Mouse (Mus musculus): ENCODE data around the gene Jdp2. TPM values are rescaled to one million over a fixed set of nuclear protein-coding genes. Genes with fewer than 3 reads are reported as not detected.
A peak's percentile ranks its signal among the peaks of the same experiment; 100 is the strongest.

The Jdp2 gene
- total RNA-seq, 2 experiments from 2014 or later, result 81.5 to 95.1 TPM

DNA sequence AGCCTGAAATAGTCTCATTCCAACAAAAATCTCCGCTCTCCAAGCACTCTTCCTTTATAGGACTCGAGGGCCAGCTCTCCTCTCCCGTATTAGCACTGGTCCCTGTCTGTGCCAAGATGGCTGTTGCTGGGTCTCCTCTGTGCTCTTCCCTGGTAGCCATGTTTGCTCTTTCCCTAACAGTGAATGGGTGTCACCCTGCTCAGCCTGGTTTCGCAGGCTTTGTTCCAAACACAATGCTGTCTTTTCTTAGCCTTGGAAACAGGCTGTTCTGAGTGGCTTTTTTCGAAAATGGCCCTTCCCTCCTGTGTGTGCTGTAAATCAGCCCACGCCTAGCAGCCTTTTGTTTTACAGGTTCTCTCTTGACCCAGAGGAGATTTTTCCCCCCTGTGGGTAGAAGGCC, 22.2 kb downstream of the Jdp2 start:
- intact Hi-C loops (cut with DNase I), result no loop called here
- no peak for TF ChIP-seq CTCF (IDR thresholded peaks at IDR 0.05)
- Histone ChIP-seq H3K27ac (peak overlapping the region; percentile 74), H3K4me3 (no peak overlapping the region)
- no peak for DNase-seq (ENCODE audit: extremely low spot score in 1 of 2, low spot score in 2 of 2)

DNA sequence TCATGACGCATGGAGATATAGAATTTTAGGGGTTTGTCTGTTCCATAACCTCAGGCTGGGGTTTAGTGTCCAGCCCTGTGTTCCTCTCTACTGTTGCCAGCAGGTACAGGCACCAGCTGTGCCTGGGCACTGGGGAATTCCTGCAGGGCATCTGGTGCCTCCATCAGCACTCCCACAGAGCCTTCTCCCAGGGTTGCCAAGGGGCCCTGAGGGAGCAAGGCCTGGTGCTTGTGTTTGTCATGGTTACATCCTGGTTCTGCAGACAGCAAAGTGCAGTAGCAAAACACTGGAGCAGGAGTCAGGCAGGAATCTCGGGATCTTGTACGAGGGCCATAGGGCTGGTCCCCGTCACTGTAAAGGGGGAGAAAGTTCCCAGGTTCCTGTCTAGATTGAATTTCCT, 22.8 kb downstream of the Jdp2 start:
- Histone ChIP-seq H3K27ac (peak overlapping the region; percentile 74), H3K4me3 (no peak overlapping the region)
- no peak for DNase-seq (ENCODE audit: extremely low spot score in 1 of 2, low spot score in 2 of 2)
- intact Hi-C loops (cut with DNase I), result no loop called here
- TF ChIP-seq CTCF (IDR thresholded peaks at IDR 0.05), result no peak

DNA sequence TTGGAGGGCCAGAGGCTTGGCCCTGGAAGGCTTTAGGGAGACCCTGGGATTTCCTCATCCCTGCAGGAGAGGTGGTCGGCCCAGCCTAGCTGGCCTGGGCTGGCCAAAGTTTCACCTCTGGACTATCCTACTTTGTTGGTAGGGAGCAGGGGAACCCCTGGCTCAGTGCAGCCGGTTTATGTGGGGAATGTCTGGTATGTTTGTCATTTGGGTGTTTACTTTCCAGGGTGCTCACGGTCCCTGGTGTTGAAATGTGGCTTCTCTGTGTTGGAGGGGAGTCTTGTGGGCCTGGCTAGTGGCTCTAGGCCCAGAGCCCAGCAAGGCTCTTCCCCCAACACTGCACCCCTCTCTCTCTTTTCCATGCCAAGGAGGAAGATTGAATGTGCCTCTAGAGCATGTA, 24.9 kb downstream of the Jdp2 start:
- no peak for DNase-seq (ENCODE audit: extremely low spot score in 1 of 2, low spot score in 2 of 2)
- intact Hi-C loops (cut with DNase I), result no loop called here
- Histone ChIP-seq H3K27ac (no peak overlapping the region), H3K4me3 (no peak overlapping the region)
- no peak for TF ChIP-seq CTCF (IDR thresholded peaks at IDR 0.05)

DNA sequence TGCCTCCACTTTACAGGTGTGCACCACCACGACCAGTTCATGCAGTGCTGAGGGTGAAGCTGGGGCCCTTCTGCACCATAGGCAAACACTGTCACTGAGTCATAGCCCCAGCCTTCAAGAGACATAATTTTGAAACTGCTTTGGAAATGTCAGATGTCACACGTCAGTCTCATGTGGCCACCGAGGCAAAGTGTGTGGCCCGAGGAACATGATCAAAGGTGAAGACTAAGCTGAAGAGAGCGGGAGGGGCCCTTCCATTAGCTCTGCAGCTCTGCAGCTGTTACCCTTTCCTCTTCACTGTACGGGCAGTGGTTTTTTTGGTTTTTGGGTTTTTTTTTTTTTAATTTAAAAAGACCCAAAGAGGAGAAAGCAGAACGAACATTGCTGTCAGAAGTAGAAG, 25.8 kb downstream of the Jdp2 start:
- TF ChIP-seq CTCF (IDR thresholded peaks at IDR 0.05), result no peak
- Histone ChIP-seq H3K27ac (no peak overlapping the region), H3K4me3 (no peak overlapping the region)
- no peak for DNase-seq (ENCODE audit: extremely low spot score in 1 of 2, low spot score in 2 of 2)
- intact Hi-C loops (cut with DNase I), result no loop called here

DNA sequence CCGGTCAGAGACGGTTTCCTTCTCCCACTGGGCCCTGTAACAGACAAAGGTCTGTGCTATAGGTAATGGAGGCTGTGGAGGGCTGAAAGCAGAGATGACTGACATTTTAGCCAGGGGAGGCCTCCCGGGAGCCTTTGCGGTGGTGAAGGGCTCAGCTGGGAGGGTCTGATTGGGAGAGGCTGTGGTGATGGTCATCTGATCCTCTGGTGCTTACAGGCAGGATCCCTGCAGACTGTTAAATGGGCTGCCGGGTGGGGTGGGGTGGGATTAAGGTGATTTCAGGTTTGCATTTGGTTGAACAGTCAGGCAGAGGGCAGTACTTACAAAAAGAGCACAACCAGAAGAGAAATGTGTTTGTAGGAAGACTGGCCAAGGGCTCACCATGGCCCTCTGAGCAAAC, 27.0 kb downstream of the Jdp2 start:
- no peak for DNase-seq (ENCODE audit: extremely low spot score in 1 of 2, low spot score in 2 of 2)
- intact Hi-C loops (cut with DNase I), result no loop called here
- H3K4me3 ChIP-seq, result no peak overlapping the region
- TF ChIP-seq CTCF (IDR thresholded peaks at IDR 0.05), result no peak
- no peak overlapping the region for H3K27ac ChIP-seq

DNA sequence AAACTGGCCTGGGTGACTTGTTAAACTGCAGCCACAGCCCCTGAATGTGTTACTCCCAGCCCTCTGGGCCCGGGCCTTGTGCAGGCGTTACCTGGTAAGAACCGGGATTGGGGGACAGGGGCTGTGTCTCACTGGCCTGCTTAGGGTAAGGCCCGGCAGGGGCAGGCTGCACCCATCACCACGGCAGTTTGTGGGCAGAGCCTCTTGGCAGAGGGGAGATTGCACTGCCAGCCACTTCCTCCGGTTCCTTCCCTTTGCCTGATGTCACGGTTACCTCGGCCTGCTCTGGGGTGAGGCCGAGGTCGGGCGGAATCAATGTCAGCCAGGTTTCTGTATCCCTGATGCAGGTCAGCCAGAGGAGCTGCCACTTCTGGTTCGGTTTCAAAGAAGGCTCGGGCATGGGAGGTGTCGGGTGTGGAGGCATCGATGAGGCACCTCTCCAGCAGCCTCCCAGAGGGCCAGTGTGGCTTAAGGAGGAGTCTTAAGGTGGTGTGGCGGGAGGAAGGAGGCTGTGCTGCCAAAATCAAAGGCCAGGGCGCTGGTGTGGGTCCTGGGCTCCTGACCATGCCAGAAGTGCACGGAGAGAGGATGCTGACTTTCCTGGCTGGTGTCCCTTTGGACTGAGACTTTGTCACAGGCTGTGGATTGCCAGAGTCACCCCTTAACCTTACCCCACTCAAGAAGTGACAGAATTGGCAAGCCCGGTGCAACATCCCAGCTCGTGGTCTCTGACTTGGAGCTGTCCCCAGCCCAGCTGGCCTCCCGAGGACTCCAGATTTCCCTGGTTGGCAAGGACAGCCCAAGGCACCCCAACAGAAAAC, 31.0 kb downstream of the Jdp2 start:
- H3K4me3 ChIP-seq, result no peak overlapping the region
- no peak overlapping the region for H3K27ac ChIP-seq
- no peak for DNase-seq (ENCODE audit: extremely low spot score in 1 of 2, low spot score in 2 of 2)
- intact Hi-C loops (cut with DNase I), result no loop called here
- no peak for TF ChIP-seq CTCF (IDR thresholded peaks at IDR 0.05)

DNA sequence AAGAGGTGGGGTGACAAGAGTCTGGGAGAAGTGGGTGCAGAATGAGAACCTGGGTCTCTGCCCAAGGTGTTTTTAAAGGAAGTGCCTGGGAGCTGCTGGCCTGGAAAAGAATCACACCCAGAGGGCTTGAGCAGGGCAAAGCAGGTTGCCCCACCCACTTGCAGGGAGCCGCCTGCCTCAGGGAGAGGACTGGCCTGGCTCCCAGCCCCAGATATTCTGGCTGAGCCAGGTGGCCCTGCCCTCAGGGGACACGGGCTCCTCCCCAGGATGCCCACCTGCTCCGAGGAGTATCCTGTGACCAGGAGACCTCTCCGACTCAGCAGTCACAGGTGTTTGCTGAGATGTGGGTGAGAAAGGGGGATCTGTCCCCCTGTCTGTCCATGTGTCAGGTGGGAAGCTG, 32.4 kb downstream of the Jdp2 start:
- TF ChIP-seq CTCF (IDR thresholded peaks at IDR 0.05), result no peak
- intact Hi-C loops (cut with DNase I), result no loop called here
- Histone ChIP-seq H3K4me3 (no peak overlapping the region), H3K27ac (no peak overlapping the region)
- DNase-seq (ENCODE audit: extremely low spot score in 1 of 2, low spot score in 2 of 2), result no peak

DNA sequence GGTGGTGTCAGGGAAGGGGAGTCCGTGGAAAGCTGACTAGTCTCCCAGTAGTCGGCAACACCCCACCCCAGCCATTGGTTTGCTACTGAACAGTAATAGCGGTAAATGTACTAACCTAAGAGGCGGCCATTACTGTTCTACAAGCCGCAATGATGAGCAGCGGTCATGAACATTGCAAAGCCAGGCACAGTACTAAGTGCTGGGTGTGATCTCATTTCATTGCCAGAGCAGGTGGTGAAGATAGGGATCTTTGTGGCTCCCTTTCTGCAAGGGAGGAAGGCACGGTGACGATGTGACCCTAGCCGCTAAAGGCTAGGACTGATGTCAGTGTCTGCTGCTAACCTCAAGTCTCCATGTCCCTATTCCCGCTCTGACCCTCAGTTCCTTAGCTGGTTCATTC, 33.5 kb downstream of the Jdp2 start:
- DNase-seq (ENCODE audit: extremely low spot score in 1 of 2, low spot score in 2 of 2), result no peak
- TF ChIP-seq CTCF (IDR thresholded peaks at IDR 0.05), result no peak
- intact Hi-C loops (cut with DNase I), result no loop called here
- H3K27ac ChIP-seq, result no peak overlapping the region
- H3K4me3 ChIP-seq, result no peak overlapping the region

DNA sequence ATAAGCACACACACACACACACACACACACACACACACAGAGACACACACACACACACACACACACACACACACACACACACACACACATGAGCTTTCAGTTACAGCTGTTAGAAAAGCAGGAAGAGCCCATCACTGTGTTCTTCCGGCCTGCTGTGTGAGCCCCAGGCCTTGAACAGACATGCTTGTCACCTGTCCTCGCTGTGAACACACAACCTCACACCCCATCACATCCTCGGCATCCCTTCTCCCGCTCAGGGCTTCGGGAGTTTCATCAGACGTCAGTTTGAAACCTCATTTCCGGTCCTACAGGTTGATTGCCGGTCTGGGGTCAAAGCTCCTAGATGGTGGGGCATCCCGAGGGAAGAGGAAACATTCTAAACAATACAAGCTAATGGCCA, 39.1 kb downstream of the Jdp2 start:
- no peak for TF ChIP-seq CTCF (IDR thresholded peaks at IDR 0.05)

DNA sequence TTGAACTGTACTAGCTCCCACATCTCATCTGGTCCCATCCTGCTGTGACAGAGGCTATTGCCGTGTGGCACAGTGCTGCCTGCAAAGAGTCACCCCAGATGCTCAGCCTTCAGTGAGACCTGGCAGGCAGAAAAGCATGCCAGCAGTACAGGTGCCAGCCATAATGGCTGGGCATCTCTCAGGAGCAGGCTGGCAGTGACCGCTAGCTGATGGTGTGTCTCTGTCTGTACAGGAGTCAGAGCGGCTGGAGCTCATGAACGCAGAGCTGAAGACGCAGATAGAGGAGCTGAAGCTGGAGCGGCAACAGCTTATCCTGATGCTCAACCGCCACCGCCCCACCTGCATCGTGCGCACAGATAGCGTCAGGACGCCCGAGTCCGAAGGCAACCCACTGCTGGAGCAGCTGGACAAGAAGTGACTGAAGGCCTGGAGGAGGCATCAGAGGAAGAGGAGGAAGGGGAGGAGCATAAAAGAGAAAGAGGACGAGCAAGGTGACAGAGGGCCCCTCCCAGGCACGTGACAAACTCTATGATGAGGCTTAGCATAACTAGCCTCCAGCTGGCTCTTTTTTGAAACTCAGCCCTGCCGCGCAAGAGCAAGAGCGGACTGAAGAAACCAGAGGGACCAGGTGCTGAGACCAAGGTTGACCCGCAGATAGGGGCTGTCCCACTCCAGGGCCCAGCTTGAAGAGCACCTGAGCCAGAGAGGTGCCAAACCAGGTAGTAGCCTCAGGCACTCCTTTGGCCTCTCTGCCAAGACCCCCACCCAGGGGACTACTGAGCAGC, 39.9 kb downstream of the Jdp2 start:
- TF ChIP-seq CTCF (IDR thresholded peaks at IDR 0.05), result no peak
- no peak for DNase-seq (ENCODE audit: extremely low spot score in 1 of 2, low spot score in 2 of 2)
- Histone ChIP-seq H3K27ac (peak overlapping the region; percentile 8; the same call in 1 of the 2 replicates), H3K4me3 (no peak overlapping the region)
- intact Hi-C loops (cut with DNase I), result no loop called here

More for the DNA sequence above, 39.1 kb downstream of the Jdp2 start:
- intact Hi-C loops (cut with DNase I), result no loop called here
- no peak for DNase-seq (ENCODE audit: extremely low spot score in 1 of 2, low spot score in 2 of 2)
- H3K4me3 ChIP-seq, result no peak overlapping the region
- no peak overlapping the region; the same call in 1 of the 2 replicates for H3K27ac ChIP-seq

DNA sequence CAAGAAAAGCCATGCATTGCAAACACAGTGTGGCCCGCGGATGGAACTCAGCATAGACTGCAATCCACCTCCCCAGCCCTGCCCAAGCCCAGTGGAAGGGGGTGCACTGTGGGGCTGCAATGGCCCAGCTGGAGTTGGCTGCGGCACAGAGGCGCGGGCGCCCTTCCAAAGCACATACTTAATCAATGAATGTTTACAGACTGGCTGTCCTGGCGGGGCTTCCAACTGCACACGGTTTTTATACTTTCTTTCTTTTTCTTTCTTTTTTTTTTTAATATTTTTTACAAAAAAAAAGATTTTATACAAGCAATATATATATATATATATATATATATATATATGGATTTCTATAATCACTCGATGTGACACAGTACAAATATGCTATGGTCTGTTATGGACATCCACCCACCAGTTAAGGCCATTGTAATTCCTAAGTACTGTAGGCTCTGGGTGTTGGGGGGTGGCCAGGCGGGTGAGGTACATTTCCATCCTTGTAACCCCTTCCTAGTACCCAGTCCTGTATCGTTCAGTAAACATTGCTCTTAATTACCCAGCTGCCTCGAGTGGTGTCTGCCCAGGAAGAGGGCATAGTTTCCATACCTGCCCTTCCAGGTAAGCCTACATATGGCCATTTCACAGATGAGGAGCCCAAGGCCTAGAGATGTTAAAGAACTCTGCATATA, 40.6 kb downstream of the Jdp2 start:
- DNase-seq (ENCODE audit: extremely low spot score in 1 of 2, low spot score in 2 of 2), result peak; percentile 52 to 60
- intact Hi-C loops (cut with DNase I), result no loop called here
- Histone ChIP-seq H3K27ac (peak overlapping the region; percentile 8; the same call in 1 of the 2 replicates), H3K4me3 (no peak overlapping the region)
- no peak for TF ChIP-seq CTCF (IDR thresholded peaks at IDR 0.05)
